Comparison of ENCODE assay signal across 8 mouse cellular contexts in the genomic region with DNA sequence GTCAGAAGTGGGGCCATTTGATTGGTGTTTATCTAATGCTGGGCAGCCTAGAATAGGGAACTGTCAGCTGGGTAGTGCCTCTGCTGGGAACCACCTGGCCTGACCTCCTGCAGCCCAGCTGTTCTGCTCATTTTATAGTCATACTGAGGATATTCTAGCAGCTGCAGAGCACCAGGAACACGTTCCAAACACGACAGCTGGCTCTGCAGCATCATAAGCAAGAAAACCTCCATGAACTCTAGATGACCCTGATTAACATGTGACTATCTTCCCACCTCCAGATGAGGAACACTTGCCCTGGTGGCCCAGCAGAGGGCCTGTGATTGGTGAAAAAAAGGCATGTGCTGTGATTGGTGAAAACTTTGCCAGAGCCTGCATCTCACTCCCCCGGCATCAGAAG.
DNase-seq lines count a peak whose midpoint lies in the region; ATAC-seq lines count a peak whose summit lies in the region.

No protein-coding gene starts in this region.

- 0 out of 2 replicates have a peak, but pooled peaks have one; percentile 40 for ATAC-seq in kidney, embryonic 15.5 days (replicated peaks; ENCODE audit: low FRiP score)
- ATAC-seq in forebrain, embryonic 13.5 days: no peak

- H3K9ac ChIP-seq in kidney, embryonic 15.5 days: no peak overlapping the region
- no peak overlapping the region for H3K9ac ChIP-seq in forebrain, embryonic 13.5 days

- 45% methylated on average over 3 of the region's 3 CpGs for WGBS in embryonic facial prominence, embryonic 10.5 days
- WGBS in kidney, embryonic 15.5 days: 7% methylated on average over 3 of the region's 3 CpGs
- 50% methylated on average over 3 of the region's 3 CpGs for WGBS in forebrain, embryonic 13.5 days

- no peaks in the 10 kb centered on the region for H3K36me3 ChIP-seq in embryonic facial prominence, embryonic 10.5 days (replicated peaks)
- H3K36me3 ChIP-seq in kidney, embryonic 15.5 days: no peaks in the 10 kb centered on the region
- no peaks in the 10 kb centered on the region for H3K36me3 ChIP-seq in forebrain, embryonic 13.5 days (ENCODE audit: poor library complexity, severe bottlenecking)

- no peak overlapping the region for H3K27ac ChIP-seq in embryonic facial prominence, embryonic 10.5 days (replicated peaks)
- no peak overlapping the region for H3K27ac ChIP-seq in kidney, embryonic 15.5 days
- no peak overlapping the region for H3K27ac ChIP-seq in forebrain, embryonic 13.5 days

- H3K9me3 ChIP-seq in embryonic facial prominence, embryonic 10.5 days: no peaks in the 10 kb centered on the region
- H3K9me3 ChIP-seq in kidney, embryonic 15.5 days (replicated peaks): no peaks in the 10 kb centered on the region
- H3K9me3 ChIP-seq in forebrain, embryonic 13.5 days (replicated peaks): no peaks in the 10 kb centered on the region

- peaks cover 3% of the 10 kb centered on the region; the same call in 1 of the 2 replicates for H3K4me1 ChIP-seq in embryonic facial prominence, embryonic 10.5 days
- no peaks in the 10 kb centered on the region for H3K4me1 ChIP-seq in kidney, embryonic 15.5 days
- H3K4me1 ChIP-seq in forebrain, embryonic 13.5 days: no peaks in the 10 kb centered on the region

- no peaks in the 10 kb centered on the region for H3K27me3 ChIP-seq in embryonic facial prominence, embryonic 10.5 days (replicated peaks; ENCODE audit: low read depth, poor library complexity, severe bottlenecking)
- H3K27me3 ChIP-seq in kidney, embryonic 15.5 days: no peaks in the 10 kb centered on the region
- no peaks in the 10 kb centered on the region for H3K27me3 ChIP-seq in forebrain, embryonic 13.5 days

- H3K4me2 ChIP-seq in kidney, embryonic 15.5 days: no peak overlapping the region
- H3K4me2 ChIP-seq in forebrain, embryonic 13.5 days: no peak overlapping the region

- peak; percentile 2 for DNase-seq in ZHBTc4 (ENCODE audit: low read depth, low spot score)
- peak; percentile 21 for DNase-seq in embryonic facial prominence, embryonic 10.5 days (ENCODE audit: low spot score)
- peak; percentile 54 to 87 for DNase-seq in lung, postnatal 4 days
- no peak for DNase-seq in left cerebral cortex, adult 8-10 months (ENCODE audit: low spot score in 2 of 2)
- no peak for DNase-seq in thymus, postnatal 36 days
- DNase-seq in cerebellum, adult 9-10 months: no peak

- no peak overlapping the region for H3K4me3 ChIP-seq in embryonic facial prominence, embryonic 10.5 days
- H3K4me3 ChIP-seq in kidney, embryonic 15.5 days (replicated peaks): no peak overlapping the region
- H3K4me3 ChIP-seq in forebrain, embryonic 13.5 days: no peak overlapping the region

Comparison
In these comparisons a context has a peak if more than half of its experiments do, and no peak if none do; other contexts are left out.
1. DNase-seq: peak in ZHBTc4 (single experiment), embryonic facial prominence, embryonic 10.5 days (single experiment) and lung, postnatal 4 days (2 of 2); none in left cerebral cortex, adult 8-10 months (0 of 2), thymus, postnatal 36 days (0 of 2) and cerebellum, adult 9-10 months (single experiment).